Mouse (Mus musculus): ENCODE measurements around the gene Pradc1.
A peak's percentile ranks its signal among the peaks of the same experiment; 100 is the strongest.
"Not testable (repeated sequence)": the region's sequence is repeated elsewhere in the genome, so short reads cannot be mapped to it uniquely, and the experiment has no call there.

The Pradc1 gene

DNA sequence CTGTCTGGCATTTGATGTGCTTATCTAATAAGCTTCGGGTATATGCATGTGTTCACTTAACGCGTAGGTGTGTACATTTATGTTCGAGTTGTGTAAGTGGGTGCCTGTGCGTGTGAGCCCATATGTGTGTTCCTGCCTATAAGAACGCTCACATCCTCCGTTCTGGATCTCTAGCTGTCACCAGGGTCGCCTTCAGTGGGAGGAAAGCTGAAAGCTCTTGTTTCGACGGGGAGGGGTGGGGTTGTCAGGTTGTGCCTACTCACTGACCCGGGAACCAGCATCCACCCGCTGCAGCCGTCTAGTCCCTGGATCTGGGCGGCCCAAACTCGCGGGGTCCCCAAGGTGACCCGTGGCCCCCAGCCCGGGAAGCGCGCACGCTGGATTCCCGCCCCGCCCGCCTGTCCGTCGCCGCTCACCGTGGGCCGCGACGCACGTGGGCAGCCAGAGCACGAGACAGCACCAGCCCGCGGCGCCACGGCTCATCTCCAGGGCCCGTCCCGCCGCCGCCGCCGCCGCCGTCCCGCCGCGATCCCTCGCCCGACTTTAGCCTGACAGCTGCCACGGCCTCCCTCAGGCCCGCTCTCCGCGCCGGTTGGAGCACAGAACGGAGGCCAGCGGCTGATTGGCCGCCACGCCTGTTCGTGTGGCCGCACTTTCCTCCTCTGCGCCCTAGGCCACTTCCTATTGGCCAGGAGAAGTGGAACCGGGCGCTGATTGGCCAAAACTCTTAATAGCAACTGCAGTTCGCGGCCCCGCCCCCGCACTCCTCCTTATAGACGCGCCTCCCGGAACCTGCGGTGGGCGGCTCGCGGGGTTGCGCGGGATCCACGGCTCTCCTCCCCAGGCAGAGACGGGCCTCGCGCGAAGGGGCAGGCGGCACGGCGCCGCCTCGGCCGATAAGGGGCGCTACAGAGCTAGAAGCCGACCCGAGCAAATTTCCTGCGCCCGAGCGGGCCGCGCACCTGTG, 790 bp downstream of the Pradc1 start, which contains the start of gene Cct7:
Gene Cct7, plus strand, starts transcription at position 818 of the 967 bp plus-strand sequence.
- peak; percentile 100 for DNase-seq (ENCODE audit: low spot score)

DNA sequence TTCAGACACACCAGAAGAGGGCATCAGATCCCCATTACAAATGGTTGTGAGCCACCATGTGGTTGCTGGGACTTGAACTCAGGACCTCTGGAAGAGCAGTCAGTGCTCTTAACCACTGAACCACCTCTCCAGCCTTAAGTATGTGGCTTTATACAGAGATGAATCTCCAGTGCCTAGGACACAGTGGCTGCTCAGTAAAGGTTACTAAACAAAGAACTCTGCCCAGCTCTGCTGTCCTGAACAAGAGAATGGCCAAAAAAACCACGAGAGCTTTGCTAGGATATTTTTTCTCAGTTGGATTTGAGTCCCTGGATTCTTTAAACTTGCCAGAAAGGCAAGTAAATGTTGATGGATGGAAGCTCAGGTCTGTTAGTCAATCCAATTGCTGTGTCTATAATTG, 1.6 kb downstream of the Pradc1 start:
- DNase-seq (ENCODE audit: low spot score): not testable (repeated sequence)

DNA sequence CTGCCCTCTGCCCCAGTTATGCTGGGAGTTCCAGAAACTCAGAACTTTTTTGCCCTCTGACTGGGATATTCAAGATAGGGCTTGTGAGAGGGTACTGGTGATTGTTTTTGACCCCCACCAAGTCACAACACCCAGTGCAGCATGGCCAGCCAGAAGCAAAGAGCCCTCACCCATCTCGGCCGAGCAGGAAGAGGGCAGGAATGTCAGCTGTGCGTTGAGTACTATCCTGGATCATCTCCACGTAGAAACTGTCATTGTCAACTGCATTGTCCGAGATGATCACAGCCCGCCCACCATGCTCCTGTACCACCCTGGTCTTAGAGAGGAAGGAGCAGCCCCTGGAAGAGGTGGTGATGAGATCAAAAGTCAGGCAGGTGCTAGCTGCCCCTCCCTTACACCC, 4.4 kb downstream of the Pradc1 start:
- no peak for DNase-seq (ENCODE audit: low spot score)

DNA sequence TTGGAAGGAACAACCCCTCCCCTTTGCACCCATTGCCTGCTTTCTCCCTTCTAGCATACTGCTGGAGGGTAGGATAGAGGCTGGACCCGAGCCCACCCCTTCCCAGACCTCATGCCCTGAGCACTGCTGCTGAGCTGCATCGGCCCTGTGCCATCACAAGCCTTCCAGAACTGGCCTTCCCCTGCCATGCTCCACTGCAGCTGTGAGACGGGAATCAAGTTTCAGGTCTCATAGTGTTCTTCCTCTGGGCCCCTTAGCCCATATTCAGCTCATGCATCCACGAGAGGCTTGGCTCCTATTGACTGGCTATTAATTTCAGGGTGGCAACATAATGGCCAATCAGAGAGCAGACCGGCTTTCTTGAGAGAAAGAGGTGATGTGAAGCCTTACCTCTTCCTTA, 6.5 kb downstream of the Pradc1 start:
- DNase-seq (ENCODE audit: low spot score): no peak

DNA sequence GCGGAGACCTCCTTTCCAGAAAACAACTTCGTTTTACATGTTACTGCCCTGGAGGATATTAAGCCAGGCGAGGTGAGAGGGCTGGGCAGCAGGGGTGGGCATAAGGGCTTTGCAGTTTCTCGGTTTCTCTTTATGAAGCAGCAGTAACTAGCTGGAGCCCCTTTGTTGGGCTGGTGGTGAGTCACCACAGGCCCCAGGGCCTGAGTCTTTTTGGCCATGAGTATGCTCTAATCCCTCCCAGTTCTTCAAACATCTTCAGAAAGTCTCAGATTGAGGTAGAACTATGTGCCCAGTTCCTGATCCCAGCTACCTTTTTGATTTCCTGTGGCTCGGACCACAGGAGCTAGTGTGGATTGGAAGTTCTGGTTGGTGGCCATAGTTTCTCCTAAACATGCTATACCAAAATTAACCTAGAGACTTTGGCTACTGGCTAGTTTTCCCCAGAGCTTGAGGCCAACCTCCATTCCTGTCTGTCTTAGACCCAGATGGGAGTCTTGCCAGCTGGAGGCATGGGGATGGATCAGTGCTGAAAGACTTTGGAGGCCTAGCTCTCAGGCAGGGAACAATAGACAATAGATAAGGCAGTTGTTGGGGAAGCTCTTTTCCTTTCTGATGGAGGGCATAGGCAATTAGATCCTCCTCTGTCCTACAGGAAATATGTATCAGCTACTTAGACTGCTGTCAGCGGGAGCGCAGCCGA, 7.4 kb downstream of the Pradc1 start:
- DNase-seq (ENCODE audit: low spot score): no peak

DNA sequence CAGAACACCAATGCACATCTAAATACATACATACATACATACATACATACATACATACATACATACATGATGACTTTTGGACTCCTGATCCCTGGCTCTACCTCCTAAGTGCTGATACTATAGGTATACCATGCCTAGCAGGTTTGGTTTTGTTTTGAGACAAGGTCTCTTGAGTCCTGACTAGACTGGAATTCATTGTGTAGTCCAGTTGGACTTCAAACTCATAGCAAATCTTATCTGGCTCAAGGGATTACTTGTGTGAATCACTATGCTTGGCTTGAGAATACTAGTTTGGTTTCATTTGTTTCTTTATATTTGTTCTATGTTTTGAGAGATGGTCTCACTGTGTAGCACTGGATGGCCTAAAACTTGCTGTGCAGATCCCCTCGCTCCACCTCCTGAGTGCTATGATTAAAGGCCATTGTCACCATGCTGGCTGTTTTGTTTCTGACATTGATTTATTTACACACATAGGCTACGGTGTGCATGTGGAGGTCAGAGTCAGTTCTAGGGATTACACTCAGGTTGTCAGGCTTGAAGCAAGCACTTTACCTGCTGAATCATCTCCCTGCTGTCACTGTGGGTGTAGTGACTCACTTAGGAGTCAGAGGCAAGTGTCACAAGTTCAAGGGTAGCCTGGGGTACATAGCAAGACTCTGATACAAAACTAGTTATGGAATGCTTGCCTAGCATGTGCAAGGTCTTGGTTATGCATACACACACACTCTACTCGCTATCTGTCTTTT, 8.1 kb downstream of the Pradc1 start:
- DNase-seq (ENCODE audit: low spot score): no peak

DNA sequence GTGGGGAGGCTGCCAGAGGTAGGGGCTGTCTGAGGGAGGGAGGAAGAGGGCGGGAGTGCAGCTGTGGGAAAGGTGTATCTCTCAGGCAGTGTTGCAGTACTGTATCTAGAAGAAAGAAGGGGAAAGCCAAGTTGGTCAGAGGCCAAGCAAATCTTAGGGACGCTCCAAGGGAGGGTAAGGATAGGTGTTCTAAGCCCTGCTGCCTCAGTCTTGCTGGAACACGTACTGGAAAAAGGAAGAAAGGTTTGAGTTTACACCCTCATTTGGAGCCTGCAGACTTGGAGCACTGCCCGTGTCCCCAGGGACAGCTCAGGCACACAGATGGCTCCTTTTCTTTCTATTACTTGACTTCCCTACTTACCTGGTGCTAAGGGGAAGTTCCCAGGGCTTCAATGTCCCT, 10.6 kb downstream of the Pradc1 start:
- DNase-seq (ENCODE audit: low spot score): peak; percentile 13

DNA sequence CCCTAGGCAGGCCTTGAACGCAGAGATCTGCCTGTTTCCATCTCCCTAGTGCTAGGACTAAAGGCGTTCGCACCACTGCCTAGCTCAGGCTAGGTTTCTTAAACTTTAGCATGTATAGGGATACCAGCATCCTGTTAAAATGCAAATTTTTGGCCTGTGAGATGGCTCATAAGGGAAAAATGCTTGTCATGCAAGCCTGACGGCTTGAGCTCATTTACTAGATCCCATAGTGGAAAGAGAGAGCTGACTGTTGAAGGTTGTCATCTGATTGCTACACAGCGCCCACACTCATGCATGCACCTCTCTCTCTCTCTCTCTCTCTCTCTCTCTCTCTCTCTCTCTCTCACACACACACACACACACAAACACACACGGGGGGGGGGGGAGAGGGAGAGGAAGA, 15.1 kb downstream of the Pradc1 start:
- DNase-seq (ENCODE audit: low spot score): no peak

DNA sequence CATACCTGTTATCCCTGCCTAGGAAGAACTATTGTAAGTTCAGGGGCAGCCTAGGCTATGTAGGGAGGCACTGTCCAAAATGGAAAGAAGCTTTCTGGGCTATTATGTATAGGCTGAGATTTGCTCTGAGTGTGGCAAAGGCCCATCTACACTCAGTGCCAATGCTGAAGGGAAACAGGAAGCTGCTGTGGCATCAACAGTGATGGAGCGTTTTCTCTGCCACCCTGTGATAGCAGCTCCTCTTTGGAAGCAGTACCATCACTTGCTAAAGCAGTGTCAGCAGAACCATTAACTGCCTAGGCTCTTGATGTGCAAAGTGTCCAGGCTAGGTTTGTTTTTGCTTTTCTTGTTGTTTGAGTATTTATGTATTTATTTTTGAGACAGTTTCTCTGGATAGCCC, 15.6 kb downstream of the Pradc1 start:
- no peak for DNase-seq (ENCODE audit: low spot score)

DNA sequence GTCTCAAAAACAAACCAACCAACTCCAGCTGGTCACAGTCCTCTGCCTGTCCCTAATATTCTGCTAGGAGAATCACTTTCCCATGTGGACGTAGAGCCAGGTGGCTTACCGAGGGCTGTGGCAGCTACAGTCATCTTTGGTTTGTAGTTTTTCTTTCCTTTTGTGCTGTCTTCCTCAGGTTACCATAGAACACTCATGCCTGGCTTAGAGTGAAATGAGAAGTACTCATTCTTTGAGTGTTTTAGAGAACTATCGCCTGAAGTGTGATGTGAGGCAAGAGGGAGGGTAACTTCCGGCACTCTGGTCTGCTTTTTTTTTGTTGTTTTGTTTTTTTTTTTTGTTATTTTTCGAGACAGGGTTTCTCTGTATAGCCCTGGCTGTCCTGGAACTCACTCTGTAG, 17.9 kb downstream of the Pradc1 start:
- no peak for DNase-seq (ENCODE audit: low spot score)

DNA sequence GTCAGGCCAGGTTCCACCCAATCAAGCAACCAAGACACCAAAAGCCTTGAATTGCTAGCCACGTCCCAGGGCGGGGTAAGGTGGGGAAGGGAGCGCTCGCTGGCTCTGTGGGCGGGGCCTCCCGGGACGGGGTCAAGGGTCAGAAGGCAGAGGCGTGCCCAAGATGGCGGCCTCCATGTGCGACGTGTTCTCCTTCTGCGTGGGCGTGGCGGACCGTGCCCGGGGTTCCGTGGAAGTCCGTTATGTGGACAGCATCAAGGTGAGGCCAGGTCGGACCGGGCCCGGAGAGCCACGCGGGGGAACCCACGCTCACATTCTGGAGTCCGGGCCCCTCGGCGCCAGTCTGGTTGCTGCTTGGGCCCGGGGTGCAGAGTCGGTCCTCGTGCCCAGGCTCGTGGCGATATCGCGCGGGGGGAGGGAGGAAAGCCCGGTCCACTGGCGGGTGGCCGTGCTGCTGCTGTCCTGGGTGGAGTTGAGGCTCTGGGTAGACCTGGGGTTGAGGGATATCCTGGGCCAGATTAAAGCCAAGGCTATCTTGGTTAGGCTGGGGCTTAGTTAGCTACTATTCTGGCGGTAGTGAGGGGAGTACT, 19.8 kb downstream of the Pradc1 start, which contains the start of gene Smyd5:
Gene Smyd5, plus strand, starts transcription at position 148 of the 590 bp plus-strand sequence.
- DNase-seq (ENCODE audit: low spot score): peak; percentile 83

DNA sequence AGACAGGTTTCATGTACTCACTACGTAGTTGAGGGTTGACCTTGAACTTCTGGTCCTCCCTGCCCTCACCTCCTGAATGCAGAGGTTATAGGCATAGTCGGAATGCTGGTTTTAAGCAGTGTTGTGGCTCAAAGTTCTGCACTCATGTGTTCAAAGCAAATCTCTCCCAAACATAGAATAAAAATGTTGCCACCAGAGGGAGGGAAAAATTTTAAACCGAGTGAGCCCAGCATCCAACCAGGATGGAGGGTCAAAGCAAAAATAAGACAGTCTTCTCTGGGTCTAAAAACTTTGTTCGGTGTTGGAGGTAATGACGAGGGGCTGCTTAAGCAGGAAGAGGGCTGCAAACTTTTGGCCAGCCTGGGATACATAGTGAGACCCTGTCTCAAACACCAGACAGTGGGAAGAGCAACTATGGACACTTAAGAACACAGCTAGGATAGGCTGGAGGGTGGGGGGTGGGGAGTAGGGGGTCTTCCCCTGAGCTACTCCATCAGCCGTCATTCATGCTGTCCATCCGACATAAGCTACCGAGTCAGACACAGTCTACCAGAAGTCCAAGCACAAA, 20.4 kb downstream of the Pradc1 start:
- DNase-seq (ENCODE audit: low spot score): no peak

DNA sequence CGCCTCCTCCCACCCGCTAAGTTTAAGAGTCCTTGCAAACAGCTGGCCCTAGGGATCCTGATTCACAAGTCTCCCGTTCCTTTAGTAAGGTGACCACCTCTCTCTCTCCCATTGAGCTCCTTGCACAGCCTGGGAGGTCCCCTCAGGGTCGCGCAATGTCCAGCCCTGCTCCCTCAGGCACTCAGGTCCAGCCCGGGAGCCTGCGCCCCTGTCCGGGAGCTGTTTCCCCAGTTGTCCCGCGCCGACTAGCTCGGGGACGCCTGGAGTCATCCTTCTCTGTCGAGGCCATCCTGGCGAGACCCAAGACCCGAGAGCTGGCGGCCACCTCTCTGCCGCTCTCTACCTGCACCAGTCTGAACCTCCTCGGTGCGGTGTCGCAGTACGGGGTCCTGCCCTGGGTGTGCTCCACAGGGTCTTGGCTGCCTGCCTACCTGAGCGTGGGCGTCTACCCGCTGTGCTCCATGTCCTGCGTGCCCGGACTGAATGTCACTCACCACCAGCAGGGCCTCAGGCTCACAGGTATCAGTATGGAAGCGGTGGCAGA, 27.9 kb downstream of the Pradc1 start, which contains the start of gene Noto:
Gene Noto, plus strand, starts transcription at position 51 of the 544 bp plus-strand sequence.
- no peak for DNase-seq (ENCODE audit: low spot score)

DNA sequence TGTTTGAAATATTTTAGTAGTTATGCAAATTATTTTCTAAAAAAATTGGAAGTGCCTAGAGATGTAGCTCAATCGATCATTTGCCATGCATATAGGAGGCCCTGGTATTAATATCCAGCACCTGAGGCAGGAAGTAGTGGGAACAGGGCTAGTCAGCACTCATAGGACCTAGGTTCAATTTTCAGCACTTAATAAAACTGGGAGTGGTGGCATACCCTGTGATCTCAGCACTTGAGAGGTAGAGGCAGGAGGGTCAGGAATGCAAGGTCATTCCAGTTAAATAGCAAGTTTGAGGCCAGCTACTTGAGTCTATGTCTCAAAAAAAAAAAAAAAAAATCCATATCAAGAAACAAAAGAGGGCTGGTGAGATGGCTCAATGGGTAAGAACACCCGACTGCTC, 32.6 kb downstream of the Pradc1 start:
- no peak for DNase-seq (ENCODE audit: low spot score)

DNA sequence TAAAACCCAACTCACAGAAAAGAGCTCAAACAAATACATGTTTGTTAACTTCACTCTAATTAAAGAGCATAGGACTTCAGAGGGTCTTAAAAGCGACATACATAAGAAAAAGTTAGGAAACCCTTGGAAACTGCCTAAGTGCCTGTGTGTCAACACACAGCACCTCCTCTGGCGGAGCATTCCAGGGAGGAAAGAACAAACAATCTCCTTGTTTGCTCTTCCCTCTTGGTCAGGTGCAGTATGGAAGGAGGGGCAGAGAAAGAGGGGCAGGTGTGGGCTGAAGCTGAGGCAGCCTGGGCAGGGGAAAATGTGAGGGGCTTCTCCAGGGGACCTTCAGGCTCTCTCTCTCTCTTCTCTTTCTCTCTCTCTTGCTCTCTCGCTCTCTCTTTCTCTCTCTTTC, 35.9 kb downstream of the Pradc1 start:
- DNase-seq (ENCODE audit: low spot score): no peak

DNA sequence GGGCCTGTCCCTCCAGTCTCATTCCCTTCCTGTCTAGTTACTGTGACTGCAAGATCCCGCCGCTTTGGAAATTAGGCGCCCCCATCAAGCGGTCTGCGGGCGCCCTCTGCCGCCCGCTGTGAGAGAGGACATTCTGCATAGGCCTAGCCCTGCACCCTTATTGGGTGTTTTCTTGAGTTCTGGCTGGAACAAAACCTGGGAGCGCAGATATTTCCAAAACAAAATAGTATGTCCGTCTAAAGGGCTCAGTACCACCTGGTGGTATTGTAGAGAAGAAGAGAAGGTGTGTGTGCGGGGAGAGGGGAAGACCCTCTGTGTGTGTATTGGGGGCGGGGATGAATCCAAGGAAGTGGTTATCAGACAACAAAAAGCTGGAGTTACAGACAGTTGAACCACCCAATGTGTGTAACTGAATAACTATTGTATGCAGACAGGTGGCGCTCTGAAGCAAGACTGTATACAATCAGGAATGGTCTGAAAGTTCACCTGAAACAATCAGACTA, 40.9 kb downstream of the Pradc1 start:
- DNase-seq (ENCODE audit: low spot score): peak; percentile 82

DNA sequence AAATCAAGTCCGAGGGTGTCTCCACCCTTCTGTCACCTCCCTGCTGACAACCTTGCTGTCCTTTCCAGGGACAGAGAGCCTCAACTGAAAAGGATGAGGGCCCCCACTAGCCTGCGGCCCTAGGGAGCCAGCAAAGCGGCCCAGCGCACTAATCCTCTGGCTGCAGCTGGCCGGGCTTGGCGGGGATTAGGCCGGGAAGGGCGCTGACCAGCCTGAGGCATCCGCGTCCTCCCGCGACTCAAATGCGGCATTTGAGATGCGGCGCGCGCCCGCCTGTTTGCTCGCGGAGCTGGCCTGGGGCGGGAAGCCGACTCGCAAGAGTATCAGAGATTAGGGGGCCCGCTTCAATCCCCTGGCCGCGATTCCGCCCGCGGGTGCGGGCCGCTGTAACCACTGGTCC, 42.8 kb downstream of the Pradc1 start:
- no peak for DNase-seq (ENCODE audit: low spot score)

DNA sequence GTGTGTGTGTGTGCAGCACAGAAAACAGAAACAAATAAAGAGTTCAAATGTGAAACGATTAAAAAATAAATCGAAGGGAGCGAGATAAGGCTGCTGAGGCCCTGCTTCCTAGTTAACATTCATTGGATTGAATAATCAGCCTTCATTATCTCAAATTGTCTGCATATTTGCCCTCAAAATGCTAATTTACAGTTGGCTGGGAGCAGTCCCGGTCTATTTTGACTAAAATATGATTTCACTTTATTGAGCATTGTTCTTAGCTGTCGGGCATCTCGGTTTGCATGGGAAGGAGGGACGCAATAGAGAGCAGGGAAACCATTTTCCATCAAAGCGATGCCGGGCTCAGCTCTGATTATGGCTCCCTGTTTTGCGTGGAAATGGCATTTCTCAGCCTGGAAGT, 48.7 kb downstream of the Pradc1 start:
- DNase-seq (ENCODE audit: low spot score): no peak

DNA sequence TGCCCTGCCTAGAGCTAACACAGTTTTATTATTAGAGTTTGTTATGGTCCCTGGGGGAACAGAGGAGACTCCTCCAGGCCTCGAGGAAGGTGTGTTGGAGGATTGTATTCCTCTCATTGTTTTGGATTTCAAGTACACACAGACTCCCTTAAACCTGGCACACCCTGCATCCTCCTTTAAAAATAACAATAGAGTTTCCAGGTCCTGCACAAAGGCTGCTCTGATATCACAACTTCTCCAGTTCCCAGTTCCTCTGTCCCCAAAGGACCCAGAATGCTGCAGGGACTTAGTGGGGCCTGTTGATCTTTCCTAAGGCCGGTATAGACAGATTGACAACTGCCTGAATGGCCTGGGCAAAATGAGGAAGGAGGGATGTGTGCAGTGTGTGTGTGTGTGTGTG, 49.2 kb downstream of the Pradc1 start:
- DNase-seq (ENCODE audit: low spot score): no peak

DNA sequence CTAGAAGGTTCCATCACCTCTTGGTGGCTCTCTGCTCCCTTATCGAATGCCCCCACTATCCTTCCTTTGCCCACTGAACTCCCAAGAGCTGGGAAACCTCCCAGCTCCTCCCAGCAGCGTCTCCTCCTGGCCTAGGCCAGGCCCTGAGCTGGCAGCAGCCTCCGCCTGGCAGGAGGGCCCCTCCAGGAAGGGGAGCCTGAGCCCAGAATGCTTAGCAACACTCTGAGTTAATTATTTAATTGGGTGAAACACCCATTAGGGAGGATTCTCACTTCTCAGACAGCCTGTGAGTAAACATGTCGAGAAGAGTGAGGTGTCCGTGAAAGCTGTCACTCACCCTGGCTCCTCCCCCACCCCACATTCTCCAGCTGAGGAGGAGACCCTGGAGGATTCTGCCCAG, 52.1 kb downstream of the Pradc1 start:
- peak; percentile 31 for DNase-seq (ENCODE audit: low spot score)

DNA sequence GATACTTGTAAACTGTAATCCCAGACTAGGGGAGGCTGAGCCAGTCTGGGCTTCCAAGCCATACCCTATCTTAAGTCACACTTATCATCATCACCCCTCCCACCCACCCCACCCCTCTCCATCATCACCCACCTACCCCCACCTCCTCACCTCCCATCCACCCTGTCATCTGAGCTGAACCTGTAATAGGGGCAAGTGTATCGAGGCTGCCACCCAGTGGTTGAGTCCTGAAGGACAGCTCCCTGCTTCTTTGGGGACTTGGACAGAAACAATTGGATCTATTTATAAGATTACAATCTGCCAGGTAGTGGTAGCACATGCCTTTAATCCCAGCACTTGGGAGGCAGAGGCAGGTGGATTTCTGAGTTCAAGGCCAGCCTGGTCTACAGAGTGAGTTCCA, 54.6 kb downstream of the Pradc1 start:
- DNase-seq (ENCODE audit: low spot score): no peak

Measured in MN1 (cell line).